Mouse (Mus musculus): ENCODE measurements around the gene Vars. TPM values are rescaled to one million over a fixed set of nuclear protein-coding genes. Genes with fewer than 3 reads are reported as not detected.
"Not testable (repeated sequence)": the region's sequence is repeated elsewhere in the genome, so short reads cannot be mapped to it uniquely, and the experiment has no call there.

Gene Vars
- polyA plus RNA-seq (2012): 965 and 1,080 TPM in 2 replicates

GRCm38 (mm10) chr17:35000717-35001451 lies at the start of gene Vars:
Gene Vars, plus strand, starts transcription at chr17:35000987.
- TF ChIP-seq GATA1 (IDR thresholded peaks at IDR 0.05; ENCODE audit: low read length): no peak

- TF ChIP-seq GATA1 (IDR thresholded peaks at IDR 0.05; ENCODE audit: low read length): no peak
These were observed 49.0 kb upstream of the Vars start for GRCm38 (mm10) chr17:34951636-34952377.

- no peak for TF ChIP-seq GATA1 (IDR thresholded peaks at IDR 0.05; ENCODE audit: low read length)
These were observed 48.3 kb upstream of the Vars start for GRCm38 (mm10) chr17:34952378-34953040.

- no peak for TF ChIP-seq GATA1 (IDR thresholded peaks at IDR 0.05; ENCODE audit: low read length)
These were observed 47.5 kb upstream of the Vars start for GRCm38 (mm10) chr17:34953258-34953657.

- no peak for TF ChIP-seq GATA1 (IDR thresholded peaks at IDR 0.05; ENCODE audit: low read length)
These were observed 46.9 kb upstream of the Vars start for GRCm38 (mm10) chr17:34953904-34954303.

- TF ChIP-seq GATA1 (IDR thresholded peaks at IDR 0.05; ENCODE audit: low read length): no peak
These were observed 46.0 kb upstream of the Vars start for GRCm38 (mm10) chr17:34954831-34955230.

GRCm38 (mm10) chr17:34955884-34956283 lies 44.9 kb upstream of the Vars start:
- no peak for TF ChIP-seq GATA1 (IDR thresholded peaks at IDR 0.05; ENCODE audit: low read length)

GRCm38 (mm10) chr17:34956340-34956739 lies 44.4 kb upstream of the Vars start:
- no peak for TF ChIP-seq GATA1 (IDR thresholded peaks at IDR 0.05; ENCODE audit: low read length)

- TF ChIP-seq GATA1 (IDR thresholded peaks at IDR 0.05; ENCODE audit: low read length): not testable (repeated sequence)
These were observed 41.5 kb upstream of the Vars start, which contains the start of gene Hspa1b for GRCm38 (mm10) chr17:34959130-34959778. Gene Hspa1b, minus strand, starts transcription at chr17:34959238.

GRCm38 (mm10) chr17:34959881-34960515 lies 40.8 kb upstream of the Vars start:
- TF ChIP-seq GATA1 (IDR thresholded peaks at IDR 0.05; ENCODE audit: low read length): no peak

- no peak for TF ChIP-seq GATA1 (IDR thresholded peaks at IDR 0.05; ENCODE audit: low read length)
These were observed 39.9 kb upstream of the Vars start for GRCm38 (mm10) chr17:34960702-34961493.

- TF ChIP-seq GATA1 (IDR thresholded peaks at IDR 0.05; ENCODE audit: low read length): no peak
These were observed 38.7 kb upstream of the Vars start for GRCm38 (mm10) chr17:34962125-34962524.

GRCm38 (mm10) chr17:34962841-34963240 lies 37.9 kb upstream of the Vars start:
- TF ChIP-seq GATA1 (IDR thresholded peaks at IDR 0.05; ENCODE audit: low read length): no peak

GRCm38 (mm10) chr17:34964640-34965049 lies 36.1 kb upstream of the Vars start:
- TF ChIP-seq GATA1 (IDR thresholded peaks at IDR 0.05; ENCODE audit: low read length): no peak
